Mouse (Mus musculus) urinary bladder, postnatal 25 days (tissue): Measurements from ENCODE around the gene C1qtnf2.

ENCODE experiments used
- DNase-seq: peaks from one replicate; pipeline ENCODE4 v3.0.0; 2022; ENCODE audit warnings: low spot score

Gene C1qtnf2

DNA sequence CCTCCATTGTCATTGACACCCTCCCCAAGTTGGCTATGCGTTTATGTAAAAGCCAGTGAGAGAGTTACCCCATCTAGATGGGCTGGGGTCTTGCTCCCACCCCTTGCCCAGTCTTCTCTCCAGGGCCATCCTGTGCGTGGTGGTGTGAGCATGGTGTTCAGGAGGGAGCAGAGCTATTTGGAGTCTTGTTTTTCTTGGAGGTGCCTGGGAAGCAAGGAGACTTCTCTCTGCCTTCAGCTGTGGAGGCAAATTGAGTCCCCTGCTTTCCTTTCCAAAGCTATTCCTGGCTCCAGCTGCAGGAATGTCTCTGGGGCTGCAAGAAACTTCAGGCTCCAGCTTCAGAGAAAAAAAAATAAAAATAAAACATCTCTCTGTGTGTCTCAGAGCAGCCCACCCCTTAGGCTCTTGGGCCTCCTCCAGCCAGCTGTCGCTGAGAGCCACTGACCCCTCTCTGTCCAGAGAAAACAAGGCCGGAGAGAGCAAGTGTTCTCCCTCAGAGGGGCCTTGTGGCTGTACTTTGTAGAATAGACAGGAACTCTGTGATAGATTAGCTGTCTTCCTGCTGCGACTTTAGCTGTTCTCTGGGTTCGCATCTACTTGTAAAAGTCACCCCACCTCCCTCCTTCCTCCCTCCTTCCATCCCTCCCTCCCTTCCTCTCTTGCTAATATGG is 9.2 kb downstream of the C1qtnf2 start:
- no peak for DNase-seq

DNA sequence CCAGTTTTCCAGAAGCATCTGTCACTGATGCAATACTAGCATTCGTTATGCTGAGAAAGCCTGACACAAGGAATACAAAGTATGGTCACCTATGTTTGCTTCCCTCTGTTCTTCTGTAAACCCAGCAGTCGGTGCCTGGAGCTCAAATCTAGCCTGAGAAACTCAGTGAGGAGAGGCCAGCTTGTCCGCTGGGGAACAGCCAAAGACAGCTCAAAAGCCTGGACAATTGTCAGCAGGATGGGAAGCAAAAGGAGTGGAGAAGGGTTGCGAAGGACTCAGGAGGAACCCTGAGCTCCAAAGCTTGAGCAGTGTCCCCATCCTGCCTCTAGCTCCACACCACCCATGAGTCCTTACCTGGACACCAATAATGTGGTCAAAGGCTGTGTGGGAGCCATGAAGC is 10.0 kb downstream of the C1qtnf2 start:
- no peak for DNase-seq

DNA sequence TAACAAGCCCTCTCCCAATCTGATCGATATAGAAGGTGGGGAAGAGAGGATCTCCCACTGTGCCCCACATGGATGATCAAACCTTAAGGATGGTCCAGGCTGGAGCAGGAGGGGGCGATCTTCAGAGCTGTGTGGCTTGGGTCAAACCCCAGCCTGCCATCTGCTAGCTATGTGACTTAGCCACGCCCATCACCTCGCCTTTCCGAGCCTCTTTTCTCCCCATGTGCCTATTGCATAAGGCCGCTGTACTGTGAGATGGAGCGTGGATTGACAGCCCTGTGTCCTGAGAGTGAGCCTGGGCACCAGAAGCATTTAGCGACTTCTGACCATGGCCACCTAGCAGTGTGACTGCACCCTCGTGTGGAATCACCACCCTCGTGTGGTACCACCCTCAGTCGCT is 10.6 kb downstream of the C1qtnf2 start:
- DNase-seq: no peak

DNA sequence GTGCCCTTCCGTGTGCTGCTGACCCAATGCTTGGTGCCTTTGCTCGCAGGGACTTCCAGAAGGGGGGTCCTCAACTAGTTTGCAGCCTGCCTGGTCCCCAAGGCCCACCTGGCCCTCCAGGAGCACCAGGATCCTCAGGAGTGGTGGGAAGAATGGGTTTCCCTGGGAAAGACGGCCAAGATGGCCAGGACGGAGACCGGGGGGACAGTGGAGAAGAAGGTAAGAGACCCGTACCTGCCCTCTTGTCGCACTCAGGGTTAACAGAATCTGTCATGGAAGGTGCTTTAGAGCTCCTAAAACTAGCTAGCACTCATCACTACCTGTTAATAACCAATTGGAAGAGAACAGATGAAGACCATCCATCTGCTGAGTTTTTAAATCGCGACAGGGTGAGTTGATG is 11.8 kb downstream of the C1qtnf2 start:
- DNase-seq: no peak

DNA sequence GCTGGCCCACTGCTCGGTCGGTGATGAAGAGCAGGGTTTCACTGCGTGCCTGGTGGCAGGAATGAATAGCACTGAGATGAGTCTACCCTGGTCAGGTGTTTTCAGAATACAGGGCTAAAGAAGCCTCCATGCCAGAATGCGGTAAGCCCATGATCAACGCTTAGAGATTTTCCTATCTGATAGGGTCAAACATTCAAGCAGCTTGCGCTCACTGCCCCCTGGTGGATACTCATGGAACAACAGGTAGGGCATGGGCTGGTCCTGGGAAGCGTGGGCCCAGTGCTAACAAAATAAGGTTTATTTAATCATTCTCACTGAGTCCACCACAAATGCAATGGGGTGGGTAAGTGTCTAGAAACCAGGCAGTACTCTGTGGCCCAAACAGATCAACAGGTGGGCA is 18.6 kb downstream of the C1qtnf2 start:
- peak; percentile 82 for DNase-seq

DNA sequence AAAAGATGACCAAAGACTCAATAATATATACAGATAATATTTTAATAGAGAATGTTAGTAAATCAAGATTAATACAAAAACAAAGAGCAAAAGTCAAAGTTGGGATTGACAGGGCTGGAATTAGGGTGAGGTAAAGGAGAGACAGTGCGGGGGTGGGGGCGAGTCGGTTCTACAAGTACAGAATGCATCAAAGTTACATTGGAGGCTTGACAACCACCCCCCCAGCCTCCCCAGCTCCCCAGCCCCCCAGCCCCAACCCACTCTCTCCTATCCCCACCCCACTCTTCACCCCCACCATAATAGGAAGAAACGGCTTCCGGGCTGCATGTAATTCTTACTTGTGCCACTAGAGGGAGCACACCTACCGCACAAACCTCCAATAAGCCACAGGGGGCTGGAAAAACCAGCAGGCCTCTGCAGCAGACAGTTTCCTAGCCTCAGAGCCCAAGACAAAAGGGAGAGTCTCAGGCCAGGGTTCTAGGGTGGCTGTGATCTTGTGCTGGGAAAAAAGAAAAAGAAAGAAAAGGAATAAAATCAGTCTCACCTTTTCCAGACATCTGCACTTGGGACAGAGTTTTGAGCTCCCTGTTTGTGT is 19.8 kb downstream of the C1qtnf2 start:
- peak; percentile 69 for DNase-seq

DNA sequence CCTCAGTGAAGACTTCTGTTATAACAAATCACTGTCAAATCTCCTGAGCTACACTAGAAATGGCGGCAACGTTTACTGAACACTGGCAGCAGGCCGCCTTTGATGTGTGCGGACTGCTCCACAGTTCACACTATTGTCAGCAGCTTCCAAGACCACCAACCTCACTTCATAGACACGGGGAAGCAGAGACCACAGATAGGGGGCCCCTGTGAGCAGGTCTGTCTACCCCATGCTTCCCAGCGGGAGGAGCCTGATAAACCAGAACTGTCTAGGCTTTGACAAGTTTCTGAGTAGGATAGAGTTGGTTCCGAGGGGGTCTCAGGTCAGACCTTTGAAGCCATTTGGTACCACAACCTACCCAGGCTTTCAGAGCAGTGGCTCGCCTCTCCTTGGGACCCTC is 21.0 kb downstream of the C1qtnf2 start:
- no peak for DNase-seq

DNA sequence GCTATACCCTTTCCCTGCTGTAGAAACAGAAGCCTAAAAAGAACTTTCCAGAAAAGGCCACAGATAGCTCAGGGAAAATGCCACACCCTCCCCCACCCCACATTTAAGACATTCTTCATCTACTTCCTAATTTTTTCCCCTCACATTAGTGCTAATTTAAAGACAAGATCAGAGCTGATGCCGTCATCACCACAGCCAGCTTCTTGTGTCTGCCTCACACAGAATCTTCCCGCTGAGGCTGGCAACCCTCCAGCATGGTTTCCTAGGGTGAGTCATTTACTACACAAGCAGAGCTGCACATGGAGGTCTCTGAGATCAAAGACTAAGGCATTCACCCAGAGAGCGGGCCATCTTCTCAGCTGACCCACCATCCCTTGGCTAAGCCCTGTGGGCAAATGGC is 21.5 kb downstream of the C1qtnf2 start:
- DNase-seq: peak; percentile 69

DNA sequence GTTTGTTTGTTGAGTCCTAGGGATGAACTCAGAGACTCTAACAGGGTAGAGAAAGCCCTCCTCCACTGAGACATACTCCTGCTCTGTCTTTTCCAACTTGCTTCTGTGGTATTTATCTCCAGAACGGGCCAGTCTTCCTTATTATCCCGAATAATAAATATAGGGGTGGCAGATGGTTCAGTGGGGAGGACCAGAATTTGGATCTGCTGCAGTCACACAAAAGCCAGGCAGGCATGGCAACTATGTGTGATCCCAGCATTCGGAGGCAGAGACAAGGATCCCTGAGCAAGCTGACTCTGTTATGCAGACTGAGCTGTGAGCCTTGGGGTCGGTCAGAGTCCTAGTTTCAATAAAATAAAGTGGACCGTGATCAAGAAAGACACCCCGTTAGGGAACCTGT is 27.2 kb downstream of the C1qtnf2 start:
- DNase-seq: no peak

DNA sequence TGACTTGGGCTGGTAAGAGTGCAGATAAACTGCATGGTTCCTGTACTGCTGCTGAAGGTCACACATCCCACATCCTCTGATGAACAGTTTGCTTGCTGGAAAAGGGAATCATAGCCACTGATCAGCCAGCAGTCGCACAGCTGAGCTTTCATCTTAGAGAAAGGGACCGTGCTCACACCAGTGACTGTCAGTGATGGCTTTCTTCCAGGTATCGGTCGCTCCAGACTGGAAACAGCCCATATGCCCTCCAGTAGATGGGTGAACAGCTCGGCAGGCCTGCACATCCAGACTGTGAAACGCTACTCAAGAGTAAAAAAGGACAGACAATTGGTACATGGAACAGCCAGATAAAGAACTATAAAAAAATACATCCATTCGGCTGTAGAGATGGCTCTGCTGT is 31.1 kb downstream of the C1qtnf2 start:
- DNase-seq: no peak

DNA sequence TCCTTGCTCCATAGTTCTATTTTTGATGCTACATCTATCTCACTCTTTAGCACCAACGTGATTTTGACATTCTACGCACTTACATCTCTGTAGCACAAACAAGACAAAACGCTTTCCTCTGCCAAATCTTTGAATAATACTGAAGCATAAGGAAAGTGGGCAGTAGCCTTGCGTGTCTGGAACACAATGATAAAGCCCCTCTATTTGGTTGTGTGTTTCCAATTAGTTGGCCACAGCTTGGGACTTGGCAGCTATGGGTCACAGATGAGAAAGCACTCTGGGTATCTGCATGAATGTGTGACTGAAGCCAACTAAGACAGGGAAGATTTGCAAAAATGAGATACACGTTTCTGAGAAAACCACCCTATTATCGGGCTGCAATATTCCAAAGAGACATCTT is 33.9 kb downstream of the C1qtnf2 start:
- no peak for DNase-seq

DNA sequence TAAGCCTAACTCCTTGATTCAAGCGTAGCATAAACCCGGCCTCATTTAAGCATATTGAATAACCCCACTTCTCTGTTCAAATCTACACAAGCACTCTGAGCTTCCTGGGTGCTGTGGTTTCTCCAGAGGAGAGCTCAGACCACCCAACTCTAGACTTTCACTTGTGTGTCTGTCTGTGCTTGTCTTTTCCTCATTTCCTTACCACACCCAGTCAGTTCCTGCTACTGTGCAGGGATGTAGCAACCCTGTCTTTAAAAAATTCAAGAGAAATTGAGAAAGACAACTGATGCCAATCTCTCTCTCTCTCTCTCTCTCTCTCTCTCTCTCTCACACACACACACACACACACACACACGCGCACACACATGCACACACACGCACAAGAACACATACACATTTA is 35.8 kb downstream of the C1qtnf2 start:
- DNase-seq: no peak

DNA sequence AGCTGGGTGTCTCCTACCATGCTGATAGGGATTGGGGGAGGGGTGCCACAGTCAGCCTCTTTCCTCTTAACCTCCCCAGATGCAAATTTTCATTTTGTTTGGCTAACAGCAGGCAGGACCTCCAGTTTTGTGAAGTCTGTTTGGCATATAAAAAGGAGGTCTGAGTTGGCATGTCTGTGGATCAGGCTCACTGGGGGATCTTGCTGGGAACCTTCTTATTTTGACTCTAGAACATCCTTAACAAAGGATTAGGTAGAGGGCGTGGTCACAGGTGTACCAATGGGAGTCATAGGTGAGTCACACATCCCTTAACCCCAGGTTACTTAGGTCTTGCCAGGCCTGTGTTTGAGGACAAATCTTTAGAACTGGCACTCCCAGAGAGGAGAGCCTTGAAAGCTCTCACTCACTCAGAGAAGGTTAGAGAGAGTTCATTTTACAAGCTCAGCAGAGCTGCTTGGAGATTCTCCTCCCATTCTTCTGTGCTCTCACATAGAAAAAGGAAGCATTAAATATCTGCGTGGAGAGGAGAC is 38.6 kb downstream of the C1qtnf2 start:
- no peak for DNase-seq

DNA sequence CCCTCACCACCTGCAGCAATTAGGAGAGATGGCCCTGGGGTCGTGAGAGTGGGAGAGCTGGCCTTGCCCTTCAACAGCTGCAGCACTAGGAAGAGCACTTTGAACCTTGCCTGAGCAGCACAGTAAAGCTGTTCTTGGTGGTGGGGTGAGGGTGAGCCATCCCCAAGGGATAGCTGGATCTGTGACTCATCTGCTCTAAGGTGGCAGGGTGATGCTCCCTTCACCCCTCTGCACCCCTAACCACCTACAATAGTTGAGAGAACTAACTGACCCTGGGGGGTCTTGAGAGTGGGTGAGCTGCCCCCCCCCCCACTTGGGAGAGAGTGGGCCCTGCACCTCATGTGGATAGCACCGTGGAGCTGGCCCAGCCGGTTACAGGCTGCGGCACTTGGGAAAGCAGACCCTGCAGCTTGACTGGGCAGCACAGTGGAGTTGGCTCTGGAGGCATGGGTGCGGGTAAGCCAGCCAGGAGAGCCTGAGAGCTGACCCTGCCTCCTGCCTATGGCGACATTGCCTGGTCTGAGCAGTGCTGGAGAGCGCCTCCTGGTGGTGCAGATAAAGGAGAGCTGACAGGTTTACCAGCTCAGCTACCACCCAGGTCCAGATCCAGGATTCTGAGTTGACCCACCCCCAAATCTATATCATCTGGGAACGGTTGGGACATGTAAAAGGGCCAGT is 42.4 kb downstream of the C1qtnf2 start:
- peak; percentile 42 for DNase-seq

DNA sequence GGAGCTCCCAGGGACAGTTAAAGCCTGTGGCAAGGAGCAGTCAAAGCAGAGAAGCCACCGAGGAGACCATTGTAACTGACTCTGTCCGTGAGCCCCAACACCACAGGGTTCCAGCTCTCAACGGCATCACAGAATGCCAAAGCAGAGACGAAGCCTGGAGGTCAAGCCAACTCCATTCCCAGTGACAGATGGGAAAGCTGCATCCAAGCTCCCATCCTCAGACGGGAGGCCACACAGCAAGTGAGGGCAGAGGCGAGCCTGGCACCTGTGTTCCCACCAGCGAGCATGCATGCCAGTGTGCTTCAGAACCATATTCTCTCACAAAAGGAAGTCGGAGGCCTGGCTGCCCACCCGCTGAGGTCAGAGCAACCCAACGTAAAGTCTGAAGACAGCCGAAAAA is 43.6 kb downstream of the C1qtnf2 start:
- DNase-seq: no peak

DNA sequence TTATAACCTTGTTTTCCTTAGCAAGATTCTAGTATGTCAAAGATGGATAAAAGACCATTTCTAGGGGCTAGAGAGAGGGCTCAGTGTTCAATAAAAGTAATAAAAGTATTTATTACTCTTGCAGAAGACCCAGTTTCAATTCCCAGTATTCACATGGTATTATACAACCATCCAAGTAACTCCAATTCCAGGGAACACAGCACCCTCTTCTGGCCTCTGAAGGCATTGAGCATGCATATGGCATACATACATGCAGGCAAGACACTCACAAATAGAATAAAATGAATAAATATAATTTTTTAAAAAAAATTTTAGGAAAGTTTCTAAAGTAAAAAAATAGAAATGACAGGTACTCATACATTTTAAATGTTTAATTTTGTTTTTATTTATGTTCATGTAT is 44.0 kb downstream of the C1qtnf2 start:
- no peak for DNase-seq

DNA sequence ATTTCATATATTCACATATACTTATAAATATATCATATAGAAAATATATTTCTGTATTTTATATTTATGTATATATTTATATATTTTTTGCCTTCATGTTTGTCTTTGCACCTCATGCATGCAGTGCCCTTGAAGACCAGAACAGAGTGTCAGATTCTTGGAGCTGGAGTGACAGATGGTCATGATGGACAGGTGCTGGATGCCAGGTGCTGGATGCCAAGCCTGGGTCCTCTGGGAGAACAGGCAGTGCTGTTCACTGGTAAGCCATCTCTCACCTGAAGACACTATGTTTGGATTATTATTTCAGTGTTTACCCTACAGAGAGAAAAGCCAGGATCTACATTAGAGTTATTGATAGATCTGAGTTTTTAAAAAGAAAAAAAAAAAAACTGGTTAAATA is 44.7 kb downstream of the C1qtnf2 start:
- DNase-seq: no peak

DNA sequence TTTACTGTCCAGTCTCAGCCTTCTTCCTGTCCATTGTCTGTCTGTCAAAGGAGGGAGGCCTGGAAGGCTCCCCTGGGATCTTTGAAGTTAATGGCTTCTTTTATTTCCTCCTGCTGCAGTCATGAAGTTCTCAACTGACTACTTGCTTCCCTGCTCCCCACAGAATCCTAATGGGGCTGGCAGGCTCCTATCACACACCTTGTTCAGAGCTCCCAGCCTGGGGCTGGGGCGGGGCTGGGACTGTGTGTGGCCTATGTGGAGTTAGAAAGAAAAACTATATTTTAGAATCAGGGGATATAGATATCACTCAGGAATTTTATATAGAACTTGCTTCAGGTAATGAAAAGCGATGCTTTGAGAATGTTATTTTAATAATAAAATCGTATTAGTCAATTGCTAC is 46.4 kb downstream of the C1qtnf2 start:
- no peak for DNase-seq

DNA sequence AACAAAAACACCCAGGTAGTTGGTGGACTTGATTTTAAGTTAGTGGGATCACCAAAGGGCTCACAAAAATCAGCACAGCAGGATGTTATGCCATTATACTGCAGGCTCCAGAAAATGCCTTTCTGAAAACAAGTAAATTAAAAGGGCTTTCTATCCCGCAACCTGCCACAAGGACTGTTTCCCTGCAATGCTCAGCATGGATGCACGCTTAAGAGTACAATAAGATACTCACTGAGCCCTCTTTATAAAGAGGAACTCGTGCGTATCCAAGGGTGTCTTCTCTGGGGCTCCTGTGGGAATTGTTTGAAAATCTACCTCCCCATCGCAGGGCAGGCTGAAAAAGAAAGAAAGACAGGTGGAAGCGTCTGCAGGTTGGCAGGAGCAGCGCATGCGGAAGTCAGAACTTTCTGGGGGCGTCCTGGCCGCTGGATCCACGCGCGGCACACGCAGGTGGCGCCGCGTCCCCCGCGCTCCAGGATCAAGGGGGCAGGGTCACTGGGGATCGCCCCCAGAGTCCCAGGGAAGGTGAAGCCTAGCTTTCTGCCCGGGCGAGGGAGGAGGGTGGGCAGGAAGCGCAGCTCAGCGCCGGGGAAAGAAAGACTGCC is 54.1 kb downstream of the C1qtnf2 start:
- DNase-seq: no peak

DNA sequence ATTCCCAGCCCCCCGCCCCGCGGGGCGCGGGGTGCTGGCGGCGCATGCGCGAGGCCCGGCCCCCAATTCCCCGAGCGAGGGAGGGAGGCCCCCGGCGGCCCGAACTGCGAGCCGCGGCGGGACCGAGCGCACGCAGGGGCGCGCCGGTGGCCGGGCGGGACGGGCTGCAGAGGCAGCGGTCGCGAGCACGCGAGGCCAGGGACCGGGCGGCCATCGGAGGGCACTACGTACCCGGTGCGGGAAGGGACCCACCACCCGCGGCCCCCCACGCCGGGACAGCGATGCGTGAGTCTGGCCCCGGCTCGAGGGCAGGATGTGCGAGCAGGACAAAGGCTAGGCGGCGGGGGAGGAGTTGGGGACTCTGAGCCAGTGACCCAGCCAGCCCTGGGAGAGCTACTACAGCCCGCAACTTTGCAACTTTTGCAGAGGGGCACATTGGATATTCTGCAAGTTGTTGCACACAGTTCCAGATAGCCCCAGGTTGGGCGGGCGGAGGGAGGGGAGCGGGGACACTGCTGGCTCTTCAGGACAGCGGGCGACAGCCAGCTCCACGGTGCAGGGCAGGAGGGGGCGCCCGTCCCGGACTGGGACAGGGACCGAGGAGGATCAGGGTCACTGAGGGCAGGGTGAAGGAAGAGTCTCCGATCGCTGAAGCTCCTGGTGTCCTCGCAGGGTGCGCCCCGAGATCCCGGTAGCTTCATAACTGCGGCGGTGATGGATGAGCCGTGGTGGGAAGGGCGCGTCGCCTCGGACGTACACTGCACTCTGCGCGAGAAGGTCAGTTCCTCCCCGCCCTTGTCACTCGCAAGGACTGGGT is 54.8 kb downstream of the C1qtnf2 start, which contains the start of gene Ccnjl:
Gene Ccnjl, plus strand, starts transcription at position 102 of the 817 bp plus-strand sequence.
- peak; percentile 58 for DNase-seq

DNA sequence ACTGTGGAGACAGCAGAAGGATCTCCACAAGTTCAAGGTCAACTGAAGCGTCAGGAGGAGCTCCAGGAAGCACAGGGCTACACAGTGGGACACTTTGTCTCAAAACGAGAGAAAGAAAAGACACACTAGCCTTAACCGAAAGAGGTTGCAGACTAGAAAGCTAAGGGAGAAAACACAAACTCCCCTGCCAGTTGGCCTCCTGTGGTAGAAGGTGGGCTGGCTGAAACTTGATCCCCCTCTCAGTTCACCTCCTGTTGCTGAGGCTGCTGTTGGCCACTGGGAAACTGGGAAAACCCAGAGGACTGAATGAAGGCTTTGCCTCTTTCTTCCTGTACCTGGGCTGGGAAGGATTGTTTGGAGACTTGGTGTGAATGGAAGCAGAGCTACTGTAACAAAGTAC is 56.0 kb downstream of the C1qtnf2 start:
- no peak for DNase-seq

DNA sequence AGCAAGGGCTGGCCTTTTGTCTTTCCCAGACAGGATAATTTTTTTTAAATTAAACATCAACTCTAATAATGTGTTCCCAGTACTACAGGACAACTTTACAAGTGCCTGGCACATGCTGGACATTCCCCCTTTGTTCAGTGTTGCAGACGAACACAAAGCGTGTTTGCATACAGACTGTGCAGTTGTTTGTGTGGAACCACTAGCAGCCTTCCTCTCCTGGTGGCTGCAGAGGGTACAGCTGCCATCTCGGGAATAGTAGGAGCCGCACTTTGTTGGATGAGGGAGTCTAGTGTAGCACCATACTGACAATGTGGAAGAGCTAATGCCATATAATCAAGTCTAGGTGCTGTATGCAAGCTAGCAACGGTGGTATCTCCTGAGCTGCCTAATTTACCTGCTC is 57.5 kb downstream of the C1qtnf2 start:
- DNase-seq: no peak
